Mouse (Mus musculus) embryonic facial prominence, embryonic 12.5 days (tissue): ENCODE measurements around the gene Tmem41a. TPM values are rescaled to one million over a fixed set of nuclear protein-coding genes. Genes with fewer than 3 reads are reported as not detected.
"Not testable (repeated sequence)": the region's sequence is repeated elsewhere in the genome, so short reads cannot be mapped to it uniquely, and the experiment has no call there.

ENCODE experiments used
- ATAC-seq: fragments of 200-750 bp; cut with Nextera tagmentation; 2 replicates; pipeline ENCODE4 v1.8.0; 2017; ENCODE audit not compliant: insufficient number of reproducible peaks, insufficient read depth, low FRiP score, low TSS enrichment
- H3K27ac ChIP-seq: fragments of 300-500 bp; sonication (generic); 2 replicates; pipeline ENCODE4 v1.5.1; 2016; ENCODE audit warnings: mild to moderate bottlenecking
- H3K27me3 ChIP-seq: fragments of 300-500 bp; sonication (generic); 2 replicates; pipeline ENCODE4 v1.6.1; 2016; ENCODE audit warnings: mild to moderate bottlenecking, moderate library complexity
- H3K36me3 ChIP-seq: fragments of 300-500 bp; sonication (generic); 2 replicates; pipeline ENCODE4 v1.6.1; 2016; ENCODE audit warnings: mild to moderate bottlenecking
- H3K4me1 ChIP-seq: fragments of 300-500 bp; sonication (generic); 2 replicates; pipeline ENCODE4 v1.6.1; 2016
- H3K4me2 ChIP-seq: fragments of 300-500 bp; sonication (generic); replicated peaks from 2 replicates; pipeline ENCODE4 v1.6.1; 2016; ENCODE audit warnings: mild to moderate bottlenecking, moderate library complexity
- H3K4me3 ChIP-seq: fragments of 300-500 bp; sonication (generic); 2 replicates; pipeline ENCODE4 v1.5.1; 2016; ENCODE audit warnings: mild to moderate bottlenecking
- H3K9ac ChIP-seq: fragments of 300-500 bp; sonication (generic); 2 replicates; pipeline ENCODE4 v1.6.1; 2016; ENCODE audit warnings: mild to moderate bottlenecking, moderate library complexity
- H3K9me3 ChIP-seq: fragments of 300-500 bp; sonication (generic); 2 replicates; pipeline ENCODE4 v1.6.1; 2016; ENCODE audit warnings: mild to moderate bottlenecking, moderate library complexity
- WGBS: fragments of 180-500 bp; shearing (Covaris S2); methylation state at CpG from one replicate; pipeline ENCODE4 v1.1.7; 2016; 5-methylcytosine and 5-hydroxymethylcytosine counted together
- polyA plus RNA-seq: library from polyadenylated mRNA; unstranded; fragments of >200 nt; fragmentation: Nextera tagmentation; extraction: Ambion mirVana; gene quantifications from 2 replicates; pipeline ENCODE4 v1.2.1, GENCODE M21; 2016

The Tmem41a gene
- polyA plus RNA-seq, 1 experiment from 2014 or later: 34.8 TPM

- H3K4me3 ChIP-seq: no peak overlapping the region
- peaks cover 6% of the 10 kb centered on the region for H3K4me1 ChIP-seq
- no peak overlapping the region for H3K27ac ChIP-seq
- H3K9ac ChIP-seq: no peak overlapping the region
- peaks cover 11% of the 10 kb centered on the region for H3K27me3 ChIP-seq
- no peaks in the 10 kb centered on the region for H3K9me3 ChIP-seq
- 42% methylated on average over 4 of the region's 4 CpGs for WGBS
- no peak overlapping the region for H3K4me2 ChIP-seq
- ATAC-seq: no peak
- no peaks in the 10 kb centered on the region for H3K36me3 ChIP-seq
Measured at GRCm38 (mm10) chr16:21971446-21971845, 24.1 kb upstream of the Tmem41a start.

GRCm38 (mm10) chr16:21970536-21970935, 23.2 kb upstream of the Tmem41a start:
- ATAC-seq: no peak
- Histone ChIP-seq H3K4me2 (no peak overlapping the region), H3K9me3 (no peaks in the 10 kb centered on the region), H3K27ac (no peak overlapping the region), H3K4me1 (no peaks in the 10 kb centered on the region), H3K27me3 (peaks cover 3% of the 10 kb centered on the region; the same call in 1 of the 2 replicates), H3K9ac (no peak overlapping the region), H3K4me3 (no peak overlapping the region), H3K36me3 (no peaks in the 10 kb centered on the region)
- 85% methylated on average over 6 of the region's 6 CpGs for WGBS

- Histone ChIP-seq H3K4me2 (no peak overlapping the region), H3K9ac (no peak overlapping the region), H3K4me1 (no peaks in the 10 kb centered on the region), H3K27me3 (no peaks in the 10 kb centered on the region), H3K27ac (no peak overlapping the region), H3K4me3 (no peak overlapping the region), H3K9me3 (no peaks in the 10 kb centered on the region), H3K36me3 (no peaks in the 10 kb centered on the region)
- no peak for ATAC-seq
- 71% methylated on average over 5 of the region's 5 CpGs for WGBS
Measured at GRCm38 (mm10) chr16:21969874-21970273, 22.5 kb upstream of the Tmem41a start.

GRCm38 (mm10) chr16:21965576-21965975, 18.2 kb upstream of the Tmem41a start:
- H3K4me3 ChIP-seq: no peak overlapping the region
- H3K36me3 ChIP-seq: no peaks in the 10 kb centered on the region
- H3K27ac ChIP-seq: no peak overlapping the region
- 75% methylated on average over 3 of the region's 3 CpGs for WGBS
- ATAC-seq: no peak
- no peak overlapping the region for H3K9ac ChIP-seq
- H3K4me1 ChIP-seq: no peaks in the 10 kb centered on the region
- H3K27me3 ChIP-seq: no peaks in the 10 kb centered on the region
- no peaks in the 10 kb centered on the region for H3K9me3 ChIP-seq
- no peak overlapping the region for H3K4me2 ChIP-seq

- WGBS: 71% methylated on average over 12 of the region's 12 CpGs
Measured at GRCm38 (mm10) chr16:21955591-21955990, 8.2 kb upstream of the Tmem41a start.

GRCm38 (mm10) chr16:21928471-21928870, 18.9 kb downstream of the Tmem41a start:
- H3K36me3 ChIP-seq: peaks cover 35% of the 10 kb centered on the region

More at GRCm38 (mm10) chr16:21955591-21955990, 8.2 kb upstream of the Tmem41a start:
- Histone ChIP-seq H3K27ac (no peak overlapping the region), H3K36me3 (no peaks in the 10 kb centered on the region), H3K4me2 (no peak overlapping the region), H3K4me3 (no peak overlapping the region), H3K27me3 (no peaks in the 10 kb centered on the region), H3K9me3 (no peaks in the 10 kb centered on the region), H3K4me1 (no peaks in the 10 kb centered on the region), H3K9ac (no peak overlapping the region)
- ATAC-seq: no peak

GRCm38 (mm10) chr16:21916681-21917080, 30.7 kb downstream of the Tmem41a start:
- no peak overlapping the region for H3K4me2 ChIP-seq
- H3K36me3 ChIP-seq: peaks cover 8% of the 10 kb centered on the region
- no peaks in the 10 kb centered on the region for H3K9me3 ChIP-seq
- no peak overlapping the region for H3K4me3 ChIP-seq
- peaks cover 3% of the 10 kb centered on the region; the same call in 1 of the 2 replicates for H3K4me1 ChIP-seq
- ATAC-seq: no peak
- 74% methylated on average over 7 of the region's 7 CpGs for WGBS
- no peak overlapping the region for H3K9ac ChIP-seq
- H3K27ac ChIP-seq: no peak overlapping the region
- no peaks in the 10 kb centered on the region for H3K27me3 ChIP-seq

More at GRCm38 (mm10) chr16:21928471-21928870, 18.9 kb downstream of the Tmem41a start:
- H3K9me3 ChIP-seq: no peaks in the 10 kb centered on the region
- H3K4me3 ChIP-seq: no peak overlapping the region
- no peak for ATAC-seq
- H3K9ac ChIP-seq: no peak overlapping the region
- H3K4me2 ChIP-seq: no peak overlapping the region
- 44% methylated on average over 13 of the region's 13 CpGs for WGBS
- H3K27ac ChIP-seq: no peak overlapping the region
- H3K4me1 ChIP-seq: no peaks in the 10 kb centered on the region
- H3K27me3 ChIP-seq: no peaks in the 10 kb centered on the region

- H3K36me3 ChIP-seq: peaks cover 9% of the 10 kb centered on the region
Measured at GRCm38 (mm10) chr16:21913347-21913746, 34.0 kb downstream of the Tmem41a start.

GRCm38 (mm10) chr16:21908906-21909305, 38.4 kb downstream of the Tmem41a start:
- H3K27ac ChIP-seq, ATAC-seq, H3K27me3 ChIP-seq, H3K9ac ChIP-seq, H3K4me1 ChIP-seq, H3K4me2 ChIP-seq, H3K9me3 ChIP-seq, H3K4me3 ChIP-seq: not testable (repeated sequence)
- 37% methylated on average over 7 of the region's 8 CpGs for WGBS
- peaks cover 17% of the 10 kb centered on the region; the same call in 1 of the 2 replicates for H3K36me3 ChIP-seq

More at GRCm38 (mm10) chr16:21913347-21913746, 34.0 kb downstream of the Tmem41a start:
- 93% methylated on average over 6 of the region's 6 CpGs for WGBS
- peaks cover 3% of the 10 kb centered on the region; the same call in 1 of the 2 replicates for H3K4me1 ChIP-seq
- H3K9me3 ChIP-seq: no peaks in the 10 kb centered on the region
- H3K27me3 ChIP-seq: no peaks in the 10 kb centered on the region
- no peak overlapping the region for H3K9ac ChIP-seq
- H3K4me3 ChIP-seq: no peak overlapping the region
- ATAC-seq: no peak
- no peak overlapping the region for H3K4me2 ChIP-seq
- no peak overlapping the region for H3K27ac ChIP-seq

- ATAC-seq: no peak
- Histone ChIP-seq H3K27me3 (no peaks in the 10 kb centered on the region), H3K9me3 (no peaks in the 10 kb centered on the region), H3K36me3 (peaks cover 17% of the 10 kb centered on the region; the same call in 1 of the 2 replicates), H3K9ac (no peak overlapping the region), H3K4me1 (no peaks in the 10 kb centered on the region), H3K4me2 (no peak overlapping the region), H3K27ac (no peak overlapping the region), H3K4me3 (no peak overlapping the region)
- 75% methylated on average over 6 of the region's 6 CpGs for WGBS
Measured at GRCm38 (mm10) chr16:21906902-21907301, 40.5 kb downstream of the Tmem41a start.

GRCm38 (mm10) chr16:21905996-21906395, 41.4 kb downstream of the Tmem41a start:
- Histone ChIP-seq H3K36me3 (peaks cover 13% of the 10 kb centered on the region; the same call in 1 of the 2 replicates), H3K27me3 (no peaks in the 10 kb centered on the region), H3K4me1 (no peaks in the 10 kb centered on the region), H3K4me2 (no peak overlapping the region), H3K4me3 (no peak overlapping the region), H3K27ac (no peak overlapping the region), H3K9ac (no peak overlapping the region), H3K9me3 (no peaks in the 10 kb centered on the region)
- no peak for ATAC-seq
- 88% methylated on average over 7 of the region's 7 CpGs for WGBS

- Histone ChIP-seq H3K9ac (no peak overlapping the region), H3K4me3 (no peak overlapping the region), H3K4me2 (no peak overlapping the region), H3K36me3 (0 out of 2 replicates have a peak, but pooled peaks cover 12% of the 10 kb centered on the region), H3K9me3 (no peaks in the 10 kb centered on the region), H3K27me3 (no peaks in the 10 kb centered on the region), H3K4me1 (no peaks in the 10 kb centered on the region), H3K27ac (no peak overlapping the region)
- WGBS: 85% methylated on average over 10 of the region's 10 CpGs
- no peak for ATAC-seq
Measured at GRCm38 (mm10) chr16:21904636-21905035, 42.7 kb downstream of the Tmem41a start.
